Mouse (Mus musculus) midbrain, embryonic 12.5 days (tissue): Measurements from ENCODE around the gene Prdm4. TPM values are rescaled to one million over a fixed set of nuclear protein-coding genes. Genes with fewer than 3 reads are reported as not detected.
A peak's percentile ranks its signal among the peaks of the same experiment; 100 is the strongest.

Experiments
- ATAC-seq: fragments of 200-750 bp; cut with Nextera tagmentation; 2 replicates; pipeline ENCODE4 v1.8.0; 2017; ENCODE audit warnings: low read depth, moderate TSS enrichment, moderate library complexity; ENCODE audit not compliant: low FRiP score
- H3K27ac ChIP-seq: fragments of 300-500 bp; sonication (generic); replicated peaks from 2 replicates; pipeline ENCODE4 v1.5.1; 2016; ENCODE audit warnings: mild to moderate bottlenecking
- H3K27me3 ChIP-seq: fragments of 300-500 bp; sonication (generic); 2 replicates; pipeline ENCODE4 v1.6.1; 2016; ENCODE audit warnings: mild to moderate bottlenecking
- H3K36me3 ChIP-seq: fragments of 300-500 bp; sonication (generic); 2 replicates; pipeline ENCODE4 v1.6.1; 2016
- H3K4me1 ChIP-seq: fragments of 300-500 bp; sonication (generic); 2 replicates; pipeline ENCODE4 v1.6.1; 2016
- H3K4me2 ChIP-seq: fragments of 300-500 bp; sonication (generic); replicated peaks from 2 replicates; pipeline ENCODE4 v1.6.1; 2016; ENCODE audit warnings: mild to moderate bottlenecking, moderate library complexity
- H3K4me3 ChIP-seq: fragments of 300-500 bp; sonication (generic); 2 replicates; pipeline ENCODE4 v1.5.1; 2016; ENCODE audit warnings: mild to moderate bottlenecking
- H3K9ac ChIP-seq: fragments of 300-500 bp; sonication (generic); replicated peaks from 2 replicates; pipeline ENCODE4 v1.6.1; 2016; ENCODE audit warnings: mild to moderate bottlenecking, moderate library complexity
- H3K9me3 ChIP-seq: fragments of 300-500 bp; sonication (generic); 2 replicates; pipeline ENCODE4 v1.6.1; 2016; ENCODE audit warnings: mild to moderate bottlenecking
- WGBS: fragments of 180-500 bp; shearing (Covaris S2); methylation state at CpG from one replicate; pipeline ENCODE4 v1.1.7; 2016; 5-methylcytosine and 5-hydroxymethylcytosine counted together
- polyA plus RNA-seq: library from polyadenylated mRNA; unstranded; fragments of >200 nt; fragmentation: Nextera tagmentation; extraction: Ambion mirVana; gene quantifications from 2 replicates; pipeline ENCODE4 v1.2.1, GENCODE M21; 2016

The Prdm4 gene
- 35.5 and 38.2 TPM in 2 replicates for polyA plus RNA-seq

GRCm38 (mm10) chr10:85916498-85917309, at the start of gene Prdm4:
Prdm4 (minus strand) TSS chr10:85917142.
- peak within 1 kb of the TSS; percentile 80 for H3K4me2 ChIP-seq
- peak; percentile 100 for ATAC-seq
- under 1% methylated on average over 89 of the region's 90 CpGs for WGBS
- no peaks in the 10 kb centered on the region for H3K27me3 ChIP-seq
- peaks cover 16% of the 10 kb centered on the region for H3K4me1 ChIP-seq
- peaks cover 29% of the 10 kb centered on the region for H3K36me3 ChIP-seq
- H3K9ac ChIP-seq: peak within 1 kb of the TSS; percentile 89
- peak within 1 kb of the TSS; percentile 100 for H3K4me3 ChIP-seq
- H3K9me3 ChIP-seq: no peaks in the 10 kb centered on the region
- H3K27ac ChIP-seq: peak within 1 kb of the TSS; percentile 86

GRCm38 (mm10) chr10:85966476-85966875, 49.5 kb upstream of the Prdm4 start:
- Histone ChIP-seq H3K27me3 (no peaks in the 10 kb centered on the region), H3K36me3 (no peaks in the 10 kb centered on the region), H3K27ac (no peak overlapping the region), H3K9ac (no peak overlapping the region), H3K4me2 (no peak overlapping the region), H3K9me3 (no peaks in the 10 kb centered on the region), H3K4me1 (no peaks in the 10 kb centered on the region), H3K4me3 (no peak overlapping the region)
- ATAC-seq: no peak
- WGBS: 49% methylated on average over 2 of the region's 2 CpGs

- no peak for ATAC-seq
- WGBS: 85% methylated on average over 7 of the region's 7 CpGs
- no peaks in the 10 kb centered on the region; the same call in 1 of the 2 replicates for H3K27me3 ChIP-seq
- H3K4me2 ChIP-seq: no peak overlapping the region
- H3K9me3 ChIP-seq: no peaks in the 10 kb centered on the region
- H3K4me3 ChIP-seq: no peak overlapping the region
- no peak overlapping the region for H3K9ac ChIP-seq
- no peaks in the 10 kb centered on the region for H3K4me1 ChIP-seq
- H3K36me3 ChIP-seq: no peaks in the 10 kb centered on the region
- H3K27ac ChIP-seq: no peak overlapping the region
These were observed 47.4 kb upstream of the Prdm4 start for GRCm38 (mm10) chr10:85964316-85964715.

- Histone ChIP-seq H3K4me2 (no peak overlapping the region), H3K27me3 (no peaks in the 10 kb centered on the region; the same call in 1 of the 2 replicates), H3K4me1 (no peaks in the 10 kb centered on the region), H3K36me3 (no peaks in the 10 kb centered on the region), H3K9me3 (no peaks in the 10 kb centered on the region), H3K27ac (no peak overlapping the region), H3K9ac (no peak overlapping the region), H3K4me3 (no peak overlapping the region)
- ATAC-seq: no peak
- WGBS: 74% methylated on average over 9 of the region's 9 CpGs
These were observed 46.0 kb upstream of the Prdm4 start for GRCm38 (mm10) chr10:85962897-85963296.

- Histone ChIP-seq H3K9me3 (no peaks in the 10 kb centered on the region), H3K4me3 (peak within 1 kb of the TSS; percentile 87), H3K4me2 (peak within 1 kb of the TSS; percentile 80), H3K9ac (peak within 1 kb of the TSS; percentile 93), H3K27ac (peak within 1 kb of the TSS; percentile 65), H3K4me1 (peaks cover 8% of the 10 kb centered on the region), H3K27me3 (no peaks in the 10 kb centered on the region; the same call in 1 of the 2 replicates), H3K36me3 (peaks cover 24% of the 10 kb centered on the region)
- under 1% methylated on average over 38 of the region's 38 CpGs for WGBS
- ATAC-seq: peak; percentile 93
These were observed 40.6 kb upstream of the Prdm4 start, which contains the start of gene Rtcb for GRCm38 (mm10) chr10:85957464-85957950. Rtcb (minus strand) TSS chr10:85957823.

GRCm38 (mm10) chr10:85956871-85957419, 40.0 kb upstream of the Prdm4 start:
- peak; percentile 10; the same call in 1 of the 2 replicates for ATAC-seq
- H3K4me3 ChIP-seq: peak overlapping the region; percentile 87
- H3K36me3 ChIP-seq: peaks cover 30% of the 10 kb centered on the region

GRCm38 (mm10) chr10:85954429-85954828, 37.5 kb upstream of the Prdm4 start:
- no peak overlapping the region for H3K4me3 ChIP-seq
- H3K27me3 ChIP-seq: no peaks in the 10 kb centered on the region
- no peak overlapping the region for H3K4me2 ChIP-seq
- H3K9me3 ChIP-seq: no peaks in the 10 kb centered on the region
- peaks cover 48% of the 10 kb centered on the region for H3K36me3 ChIP-seq
- H3K27ac ChIP-seq: no peak overlapping the region
- no peak overlapping the region for H3K9ac ChIP-seq
- WGBS: 94% methylated on average over 2 of the region's 2 CpGs
- peaks cover 8% of the 10 kb centered on the region for H3K4me1 ChIP-seq
- ATAC-seq: no peak

More at GRCm38 (mm10) chr10:85956871-85957419, 40.0 kb upstream of the Prdm4 start:
- WGBS: 6% methylated on average over 20 of the region's 20 CpGs
- Histone ChIP-seq H3K4me1 (peaks cover 8% of the 10 kb centered on the region), H3K9me3 (no peaks in the 10 kb centered on the region), H3K9ac (peak overlapping the region; percentile 93), H3K4me2 (peak overlapping the region; percentile 80), H3K27ac (peak overlapping the region; percentile 65; the same call in 1 of the 2 replicates), H3K27me3 (no peaks in the 10 kb centered on the region; the same call in 1 of the 2 replicates)

GRCm38 (mm10) chr10:85953401-85953800, 36.5 kb upstream of the Prdm4 start:
- Histone ChIP-seq H3K27ac (no peak overlapping the region), H3K9ac (no peak overlapping the region), H3K27me3 (no peaks in the 10 kb centered on the region), H3K4me3 (no peak overlapping the region), H3K4me1 (peaks cover 8% of the 10 kb centered on the region), H3K4me2 (no peak overlapping the region), H3K9me3 (no peaks in the 10 kb centered on the region), H3K36me3 (peaks cover 59% of the 10 kb centered on the region)
- 86% methylated on average over 3 of the region's 3 CpGs for WGBS
- ATAC-seq: no peak

- no peaks in the 10 kb centered on the region for H3K9me3 ChIP-seq
- peaks cover 69% of the 10 kb centered on the region for H3K36me3 ChIP-seq
These were observed 35.0 kb upstream of the Prdm4 start for GRCm38 (mm10) chr10:85951765-85952443.

GRCm38 (mm10) chr10:85948483-85949196, 31.7 kb upstream of the Prdm4 start:
- H3K4me1 ChIP-seq: no peaks in the 10 kb centered on the region
- no peak overlapping the region for H3K9ac ChIP-seq
- no peak overlapping the region for H3K4me2 ChIP-seq
- WGBS: 88% methylated on average over 8 of the region's 8 CpGs
- ATAC-seq: no peak
- no peaks in the 10 kb centered on the region for H3K9me3 ChIP-seq
- H3K27me3 ChIP-seq: no peaks in the 10 kb centered on the region
- H3K4me3 ChIP-seq: no peak overlapping the region
- H3K27ac ChIP-seq: no peak overlapping the region
- peaks cover 87% of the 10 kb centered on the region for H3K36me3 ChIP-seq

More at GRCm38 (mm10) chr10:85951765-85952443, 35.0 kb upstream of the Prdm4 start:
- 88% methylated on average over 6 of the region's 6 CpGs for WGBS
- no peak overlapping the region for H3K9ac ChIP-seq
- peaks cover 7% of the 10 kb centered on the region for H3K4me1 ChIP-seq
- H3K4me3 ChIP-seq: no peak overlapping the region
- no peak overlapping the region for H3K4me2 ChIP-seq
- no peaks in the 10 kb centered on the region for H3K27me3 ChIP-seq
- ATAC-seq: no peak
- no peak overlapping the region for H3K27ac ChIP-seq

GRCm38 (mm10) chr10:85936280-85936965, 19.5 kb upstream of the Prdm4 start:
- Histone ChIP-seq H3K27me3 (no peaks in the 10 kb centered on the region), H3K4me3 (no peak overlapping the region), H3K4me2 (no peak overlapping the region), H3K9ac (no peak overlapping the region), H3K36me3 (peaks cover 59% of the 10 kb centered on the region), H3K27ac (no peak overlapping the region), H3K9me3 (no peaks in the 10 kb centered on the region), H3K4me1 (no peaks in the 10 kb centered on the region)
- no peak for ATAC-seq
- 93% methylated on average over 6 of the region's 6 CpGs for WGBS
